Mouse (Mus musculus): ENCODE measurements around the gene Macrod1.
A peak's percentile ranks its signal among the peaks of the same experiment; 100 is the strongest.

Macrod1 gene

DNA sequence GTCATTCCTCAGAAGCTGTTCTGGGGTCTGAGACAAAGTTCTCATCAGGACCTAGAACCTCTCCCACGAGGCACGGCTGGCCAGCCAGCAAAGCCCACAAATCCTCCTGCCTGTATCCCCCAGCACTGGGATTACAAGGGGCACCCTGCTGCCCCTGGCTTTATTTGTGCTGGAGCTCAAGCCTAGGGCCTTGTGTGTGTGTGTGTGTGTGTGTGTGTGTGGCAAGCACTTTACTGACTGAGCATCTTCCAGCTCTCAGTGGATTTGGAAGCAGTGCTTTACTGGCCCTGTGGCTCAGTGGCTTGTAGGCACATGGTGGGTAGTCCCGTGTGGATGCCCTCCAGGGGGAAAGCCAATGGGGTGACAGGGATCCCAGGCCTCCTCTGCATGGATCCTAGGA lies 56.0 kb downstream of the Macrod1 start:
- DNase-seq (ENCODE audit: low read depth, low spot score): peak; percentile 40

DNA sequence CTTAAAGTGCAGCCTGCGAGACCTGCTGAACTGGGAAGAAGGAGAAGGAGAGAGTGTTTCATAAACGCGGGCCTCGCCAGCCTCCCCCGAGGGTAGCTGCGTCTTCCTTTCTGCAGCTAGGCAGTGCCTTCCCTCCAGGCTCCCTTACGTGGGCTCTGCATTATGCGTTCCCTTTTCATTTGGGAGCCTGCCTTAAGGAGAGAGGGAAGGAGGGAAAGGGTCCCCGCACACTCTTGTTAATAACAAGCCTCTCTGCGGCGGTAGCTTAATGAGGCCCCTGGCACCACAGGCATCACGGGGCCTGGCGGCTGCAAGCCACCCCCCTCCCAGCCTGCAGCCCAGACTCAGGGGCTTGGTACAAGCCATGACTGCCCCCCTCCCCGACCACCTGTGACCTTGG lies 57.0 kb downstream of the Macrod1 start:
- no peak for DNase-seq (ENCODE audit: low read depth, low spot score)

- DNase-seq (ENCODE audit: low read depth, low spot score): no peak
These were observed 59.6 kb downstream of the Macrod1 start for GRCm38 (mm10) chr19:7116038-7116731.

- no peak for DNase-seq (ENCODE audit: low read depth, low spot score)
These were observed 60.5 kb downstream of the Macrod1 start for GRCm38 (mm10) chr19:7117141-7117540.

- no peak for DNase-seq (ENCODE audit: low read depth, low spot score)
These were observed 61.2 kb downstream of the Macrod1 start for GRCm38 (mm10) chr19:7117653-7118307.

- no peak for DNase-seq (ENCODE audit: low read depth, low spot score)
These were observed 64.6 kb downstream of the Macrod1 start for GRCm38 (mm10) chr19:7121252-7121651.

DNA sequence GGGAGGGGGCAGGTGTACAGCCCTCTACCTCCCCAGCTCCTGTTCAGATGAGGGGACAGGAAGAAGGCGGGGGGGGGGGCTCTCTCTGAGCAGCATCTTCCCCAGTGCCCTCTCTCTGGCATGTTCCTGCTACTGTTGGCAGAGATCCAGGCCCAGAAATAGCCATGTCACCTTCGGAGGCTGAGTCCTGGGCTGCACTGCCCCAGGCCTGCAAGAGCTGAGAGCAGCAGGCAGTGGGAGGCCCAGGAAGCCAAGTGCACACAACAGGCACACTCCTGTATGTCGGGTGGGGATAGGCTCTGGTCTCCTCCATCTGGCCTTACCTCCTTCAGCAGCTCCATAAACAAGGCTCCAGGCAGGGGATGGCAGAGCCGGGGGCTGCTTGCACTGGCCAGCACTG lies 65.7 kb downstream of the Macrod1 start:
- no peak for DNase-seq (ENCODE audit: low read depth, low spot score)

DNA sequence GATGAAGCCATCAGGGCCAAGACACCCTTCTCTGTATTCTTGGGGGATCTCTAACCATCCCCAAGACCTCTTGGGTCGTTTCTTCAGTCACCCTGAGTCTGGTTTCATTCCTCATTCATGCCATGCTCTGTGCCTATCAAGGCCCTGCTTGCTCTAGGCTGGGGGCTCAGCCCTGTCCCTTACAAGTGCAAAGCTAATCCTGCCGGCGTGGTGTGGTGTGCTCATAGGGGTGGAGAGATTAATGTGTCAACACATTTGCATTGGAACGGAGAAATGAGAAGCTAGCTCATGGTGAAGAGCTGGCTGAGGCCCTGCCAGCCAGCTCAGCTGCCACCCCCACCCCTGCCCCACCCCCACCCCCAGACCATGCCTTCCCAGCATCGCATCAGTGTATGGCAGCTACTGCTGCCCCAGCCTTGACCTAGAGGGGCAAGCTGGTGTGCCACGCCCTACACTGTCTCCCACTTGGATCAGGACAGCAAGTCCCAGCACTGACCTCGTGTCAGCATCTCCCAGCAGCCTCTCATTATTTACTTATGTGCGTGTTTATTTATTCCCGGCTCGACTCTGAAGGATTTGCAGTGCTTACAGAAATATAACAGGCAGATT lies 66.2 kb downstream of the Macrod1 start:
- DNase-seq (ENCODE audit: low read depth, low spot score): no peak

- no peak for DNase-seq (ENCODE audit: low read depth, low spot score)
These were observed 69.0 kb downstream of the Macrod1 start for GRCm38 (mm10) chr19:7125526-7126156.

GRCm38 (mm10) chr19:7126209-7126608 lies 69.6 kb downstream of the Macrod1 start:
- no peak for DNase-seq (ENCODE audit: low read depth, low spot score)

DNA sequence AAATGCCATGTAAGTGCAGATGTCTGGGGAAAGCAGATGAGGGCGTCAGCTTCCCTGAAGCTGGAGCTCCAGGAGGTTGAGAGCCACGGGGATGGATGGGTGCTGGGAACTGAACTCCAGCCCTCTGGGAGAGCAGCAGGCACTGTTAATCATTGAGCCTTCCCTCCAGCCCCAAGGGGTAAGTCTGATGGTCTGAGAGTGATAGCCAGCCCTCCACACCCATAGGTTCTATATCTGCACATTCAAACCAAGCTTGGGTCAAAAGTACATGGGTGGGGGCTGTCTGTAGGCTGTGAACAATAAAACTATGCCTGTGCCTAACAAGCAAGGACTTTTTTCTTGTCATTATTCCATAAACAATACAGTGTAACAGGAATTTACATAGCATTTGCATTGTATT lies 70.3 kb downstream of the Macrod1 start:
- DNase-seq (ENCODE audit: low read depth, low spot score): no peak

- DNase-seq (ENCODE audit: low read depth, low spot score): no peak
These were observed 72.2 kb downstream of the Macrod1 start for GRCm38 (mm10) chr19:7128551-7129475.

GRCm38 (mm10) chr19:7130317-7130716 lies 73.7 kb downstream of the Macrod1 start:
- no peak for DNase-seq (ENCODE audit: low read depth, low spot score)

- no peak for DNase-seq (ENCODE audit: low read depth, low spot score)
These were observed 76.8 kb downstream of the Macrod1 start for GRCm38 (mm10) chr19:7133436-7133835.

GRCm38 (mm10) chr19:7134631-7135091 lies 78.1 kb downstream of the Macrod1 start:
- peak; percentile 68 for DNase-seq (ENCODE audit: low read depth, low spot score)

GRCm38 (mm10) chr19:7135525-7135924 lies 78.9 kb downstream of the Macrod1 start:
- no peak for DNase-seq (ENCODE audit: low read depth, low spot score)

DNA sequence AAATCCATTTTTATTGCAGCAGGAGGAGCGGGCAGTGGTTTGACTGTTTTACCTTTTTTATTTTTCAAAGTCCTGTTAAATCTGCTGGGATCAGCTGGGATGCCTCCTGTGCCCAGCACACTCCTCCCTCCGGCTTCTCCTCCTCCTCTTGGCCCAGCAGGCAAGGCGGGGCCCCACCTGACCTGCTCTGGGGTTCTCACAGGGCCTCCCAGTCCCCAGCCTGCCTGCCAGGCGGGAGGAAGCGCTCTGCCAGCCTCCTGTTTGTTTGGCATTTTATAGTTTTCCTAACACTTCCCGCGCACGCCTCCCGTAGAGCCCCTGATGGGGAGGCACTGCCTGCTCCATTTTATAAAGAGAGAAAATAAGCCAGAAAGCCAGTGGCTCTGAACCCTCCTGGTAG lies 79.4 kb downstream of the Macrod1 start:
- no peak for DNase-seq (ENCODE audit: low read depth, low spot score)

- peak; percentile 49 for DNase-seq (ENCODE audit: low read depth, low spot score)
These were observed 80.3 kb downstream of the Macrod1 start for GRCm38 (mm10) chr19:7136714-7137498.

DNA sequence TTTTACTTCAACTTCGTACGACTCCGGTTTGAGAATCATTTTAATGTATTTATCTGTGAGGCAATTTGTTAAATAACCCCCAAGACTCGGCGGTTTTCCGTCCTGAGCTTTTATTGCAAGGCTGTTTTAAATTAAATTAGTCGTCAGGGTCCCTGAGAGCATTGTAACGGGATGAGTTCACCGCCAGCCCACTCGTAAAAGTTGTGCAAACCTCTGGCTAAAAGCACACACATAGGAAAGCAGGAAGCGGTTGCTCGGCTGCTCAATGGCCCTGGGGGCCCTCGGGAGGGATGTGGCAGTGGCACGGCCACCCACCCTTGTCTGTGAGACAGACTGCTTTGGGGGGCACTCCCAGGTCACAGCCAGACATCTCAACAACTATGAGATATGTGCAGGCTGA lies 81.7 kb downstream of the Macrod1 start:
- DNase-seq (ENCODE audit: low read depth, low spot score): no peak

GRCm38 (mm10) chr19:7139321-7139720 lies 82.7 kb downstream of the Macrod1 start:
- DNase-seq (ENCODE audit: low read depth, low spot score): no peak

DNA sequence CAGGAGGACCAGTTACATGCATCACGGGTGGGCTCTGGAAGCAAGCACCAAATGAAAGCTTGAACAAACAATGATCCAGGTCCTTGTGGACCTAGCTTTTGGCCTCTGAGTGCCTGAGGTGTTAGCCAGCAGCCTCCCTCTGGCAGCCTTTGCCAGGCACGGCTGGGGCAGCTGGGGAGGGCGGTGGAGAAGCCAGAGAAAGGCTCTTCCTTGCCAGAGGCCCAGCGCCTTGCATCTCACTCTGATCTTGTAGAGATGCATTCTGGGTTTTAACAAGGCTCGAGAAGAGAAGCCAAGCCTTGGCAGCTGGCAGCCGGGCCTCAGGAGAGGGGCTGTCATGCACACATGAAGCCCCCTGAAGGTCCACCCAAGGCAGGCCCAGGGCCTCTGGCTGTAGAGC lies 83.8 kb downstream of the Macrod1 start:
- DNase-seq (ENCODE audit: low read depth, low spot score): no peak

Measured in ZHBTc4 (cell line).